Mouse (Mus musculus) adrenal gland, postnatal 14 days (tissue): ENCODE data around the gene 4930469K13Rik. TPM values are rescaled to one million over a fixed set of nuclear protein-coding genes. Genes with fewer than 3 reads are reported as not detected.

Source experiments
- DNase-seq: peaks from one replicate; pipeline ENCODE4 v3.0.0; 2021; ENCODE audit warnings: mixed read lengths
- total RNA-seq: library from RNA; stranded (reverse); gene quantifications from 2 replicates; pipeline ENCODE4 v1.2.3, GENCODE M21; 2021

Gene 4930469K13Rik
- total RNA-seq, 1 experiment from 2014 or later, result not detected

DNA sequence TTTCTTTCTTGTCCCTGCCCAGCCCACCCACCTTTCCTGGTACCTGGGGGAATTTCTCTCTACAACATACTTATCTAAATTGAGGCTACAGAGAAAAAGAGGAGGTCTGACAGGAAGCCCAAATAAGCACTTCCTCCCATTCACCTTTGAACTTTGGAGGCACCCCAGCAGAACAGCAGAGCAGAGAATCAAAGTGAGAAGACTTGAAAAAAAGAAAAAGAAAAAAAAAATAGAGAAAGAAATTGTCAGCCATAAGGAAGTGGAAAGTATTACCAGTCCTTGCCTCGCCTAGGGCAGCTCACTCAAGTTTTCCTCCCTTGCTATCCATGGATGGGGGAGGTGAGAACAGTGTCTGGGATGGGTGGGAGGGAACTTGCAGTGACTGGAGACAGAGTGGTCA, 55.5 kb downstream of the 4930469K13Rik start:
- no peak for DNase-seq

DNA sequence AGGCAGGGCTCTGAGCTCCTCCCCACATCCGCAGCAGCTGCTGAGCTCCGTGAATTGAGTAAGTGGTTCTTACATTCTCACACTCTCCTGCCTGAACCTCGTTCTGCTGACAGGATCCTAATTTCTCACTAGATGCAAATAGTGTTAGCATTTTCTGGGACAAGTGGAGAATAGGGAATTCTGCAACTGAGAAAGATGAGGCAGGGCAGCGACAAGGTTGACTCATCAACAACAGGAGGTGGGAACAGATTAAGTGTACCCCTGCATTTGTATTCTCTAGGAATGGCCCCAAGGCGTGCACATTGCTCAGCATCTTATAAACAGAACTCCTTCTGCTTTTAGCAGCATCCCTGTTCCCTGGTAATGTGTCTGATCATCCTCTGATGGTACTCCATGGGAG, 58.3 kb downstream of the 4930469K13Rik start:
- no peak for DNase-seq

- peak; percentile 40 for DNase-seq
These were observed 62.3 kb downstream of the 4930469K13Rik start for GRCm38 (mm10) chr11:34035909-34036658.

GRCm38 (mm10) chr11:34034794-34035193, 63.6 kb downstream of the 4930469K13Rik start:
- no peak for DNase-seq

DNA sequence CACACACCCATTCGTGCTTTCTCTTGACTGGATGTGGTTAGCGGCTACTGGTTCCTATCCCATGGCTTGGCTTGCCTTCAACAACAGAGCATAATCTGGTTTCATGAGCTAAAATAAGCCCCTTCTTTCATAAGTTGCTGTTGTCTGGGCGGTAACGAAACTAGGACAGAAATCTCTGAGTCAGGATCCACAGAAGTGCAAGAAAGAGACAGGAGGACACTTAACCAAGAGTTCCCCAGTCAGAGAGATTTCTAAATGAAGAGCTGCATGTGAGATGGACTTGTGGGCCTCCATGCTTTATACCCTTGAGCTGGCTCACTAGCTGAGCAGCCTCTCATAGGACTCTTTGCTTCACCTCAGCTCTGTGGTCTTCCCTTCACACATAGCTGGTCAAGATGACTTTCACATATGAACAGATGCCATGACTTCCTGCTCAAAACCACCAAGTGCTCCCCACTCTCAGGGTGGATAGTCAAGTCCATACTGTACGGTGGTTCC, 64.3 kb downstream of the 4930469K13Rik start:
- no peak for DNase-seq

DNA sequence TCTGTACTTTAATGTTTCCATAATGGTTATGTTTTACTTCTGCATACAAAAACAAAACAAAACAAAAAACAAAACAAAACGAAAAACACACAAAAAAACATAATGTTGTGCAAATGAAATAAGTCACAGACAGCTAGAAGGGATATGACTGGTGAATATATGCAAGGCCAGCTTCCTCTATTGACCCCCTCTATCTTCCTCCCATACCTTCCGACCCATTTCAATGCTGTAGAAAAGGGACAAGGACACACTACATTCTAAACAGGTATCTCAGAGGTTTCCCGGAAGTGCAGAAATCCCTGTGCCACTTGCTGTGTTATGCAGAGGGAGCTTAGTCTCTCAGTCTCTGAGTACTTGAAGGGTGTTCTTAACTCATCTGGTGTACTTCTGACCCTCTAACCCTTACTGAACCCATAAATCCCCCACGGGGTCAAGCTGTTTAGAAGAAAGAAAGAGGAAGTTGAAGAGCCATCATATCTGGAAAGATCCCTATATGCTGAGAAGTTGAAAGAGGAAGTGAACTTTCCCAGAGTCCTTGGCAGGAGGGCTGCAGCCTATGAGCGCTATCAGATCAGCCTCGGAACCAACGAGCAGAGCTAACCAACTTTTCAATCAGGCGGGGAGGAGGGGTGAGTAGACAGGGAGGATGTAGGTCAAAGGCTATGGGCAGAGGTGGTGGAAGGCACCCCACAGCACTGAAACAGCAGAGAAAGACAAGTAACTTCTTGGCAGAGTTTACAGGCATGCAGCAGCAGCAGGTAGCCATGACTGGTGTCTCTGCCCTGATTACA, 67.1 kb downstream of the 4930469K13Rik start:
- peak; percentile 26 for DNase-seq

- DNase-seq, result no peak
These were observed 68.7 kb downstream of the 4930469K13Rik start for GRCm38 (mm10) chr11:34029658-34030057.

DNA sequence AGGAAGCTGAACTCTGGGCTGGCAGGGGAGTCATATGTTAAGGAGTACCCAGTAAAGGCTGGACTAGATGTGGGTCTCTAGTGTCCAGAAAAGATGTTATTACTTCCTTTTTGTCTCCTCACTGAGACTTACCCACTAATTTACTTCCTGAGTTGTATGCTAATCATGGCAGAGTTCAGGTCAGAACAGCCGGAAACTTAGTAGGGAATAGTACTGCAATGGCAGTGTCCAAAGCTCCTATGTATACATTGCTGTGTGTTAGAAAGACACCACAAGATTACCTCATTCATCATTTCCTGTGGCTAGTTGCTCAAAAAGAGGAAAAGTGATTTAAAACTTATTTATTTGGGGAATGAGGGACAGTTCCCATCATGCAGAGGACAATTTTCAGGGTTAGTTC, 73.3 kb downstream of the 4930469K13Rik start:
- no peak for DNase-seq

DNA sequence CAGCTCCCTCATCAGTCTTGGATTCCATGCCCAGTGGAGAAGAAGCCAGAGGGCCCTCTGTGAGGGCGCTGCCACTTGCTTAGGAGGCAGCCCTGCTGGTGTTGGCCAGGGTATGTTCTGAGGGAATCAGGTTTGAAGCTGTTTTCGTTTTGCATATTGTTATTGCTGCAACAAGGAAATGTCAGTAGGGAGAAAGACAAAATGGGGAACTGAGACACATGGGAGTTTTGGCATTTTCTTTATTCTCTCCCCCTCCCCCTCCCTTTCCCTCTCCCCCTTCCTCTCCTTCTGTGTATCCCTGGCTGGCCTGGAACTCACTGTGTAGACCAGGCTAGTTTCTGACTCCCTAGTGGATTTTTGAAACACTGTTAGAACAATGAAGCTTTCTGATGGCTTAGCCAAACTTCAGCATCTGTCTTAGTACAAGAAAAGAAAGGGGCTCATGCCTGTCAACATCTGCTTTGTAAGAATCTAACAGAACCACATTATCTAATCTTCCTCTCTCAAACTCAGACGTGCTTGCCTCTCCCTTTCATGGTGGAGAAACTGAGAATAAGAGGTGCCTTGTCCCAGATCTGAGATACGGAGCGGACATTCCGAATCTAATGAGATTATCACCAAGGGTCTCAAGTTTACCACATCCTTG, 86.2 kb downstream of the 4930469K13Rik start:
- DNase-seq, result no peak

GRCm38 (mm10) chr11:34010859-34011172, 87.5 kb downstream of the 4930469K13Rik start:
- peak; percentile 10 for DNase-seq

DNA sequence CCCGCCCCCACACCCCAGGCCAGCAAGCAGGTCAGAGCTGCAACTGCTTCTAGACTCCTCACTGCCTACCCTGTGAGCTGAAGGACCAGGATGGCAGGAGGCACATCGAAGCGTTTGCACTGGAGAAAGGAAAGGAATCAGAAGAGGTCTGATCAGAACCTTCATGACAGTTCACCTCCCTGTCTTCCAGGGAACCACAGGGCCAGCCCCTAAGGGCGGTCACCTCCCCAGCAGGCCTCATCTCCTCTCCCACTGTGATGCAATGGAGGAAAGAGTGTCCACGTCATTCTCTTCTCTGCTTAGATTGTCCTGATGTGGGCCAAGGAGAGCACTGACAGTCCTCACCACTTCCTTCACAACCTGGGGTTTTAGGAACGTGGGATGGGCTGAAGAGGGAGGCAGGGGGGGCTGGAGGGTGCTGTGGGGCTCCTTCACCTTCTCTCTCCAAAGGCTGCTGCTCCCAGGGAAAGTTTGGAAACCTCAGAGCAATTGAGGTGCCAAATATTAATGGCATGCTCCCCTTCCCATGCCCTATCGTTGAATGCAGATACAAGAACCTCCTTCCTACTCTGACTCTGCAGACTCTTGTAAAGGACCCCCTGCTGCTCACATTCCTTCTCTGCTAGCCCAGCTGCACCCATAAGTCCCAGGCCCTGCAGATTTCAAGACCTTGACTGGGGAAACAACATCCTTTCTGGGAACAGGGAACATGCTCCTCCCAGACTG, 88.1 kb downstream of the 4930469K13Rik start:
- DNase-seq, result peak; percentile 7

DNA sequence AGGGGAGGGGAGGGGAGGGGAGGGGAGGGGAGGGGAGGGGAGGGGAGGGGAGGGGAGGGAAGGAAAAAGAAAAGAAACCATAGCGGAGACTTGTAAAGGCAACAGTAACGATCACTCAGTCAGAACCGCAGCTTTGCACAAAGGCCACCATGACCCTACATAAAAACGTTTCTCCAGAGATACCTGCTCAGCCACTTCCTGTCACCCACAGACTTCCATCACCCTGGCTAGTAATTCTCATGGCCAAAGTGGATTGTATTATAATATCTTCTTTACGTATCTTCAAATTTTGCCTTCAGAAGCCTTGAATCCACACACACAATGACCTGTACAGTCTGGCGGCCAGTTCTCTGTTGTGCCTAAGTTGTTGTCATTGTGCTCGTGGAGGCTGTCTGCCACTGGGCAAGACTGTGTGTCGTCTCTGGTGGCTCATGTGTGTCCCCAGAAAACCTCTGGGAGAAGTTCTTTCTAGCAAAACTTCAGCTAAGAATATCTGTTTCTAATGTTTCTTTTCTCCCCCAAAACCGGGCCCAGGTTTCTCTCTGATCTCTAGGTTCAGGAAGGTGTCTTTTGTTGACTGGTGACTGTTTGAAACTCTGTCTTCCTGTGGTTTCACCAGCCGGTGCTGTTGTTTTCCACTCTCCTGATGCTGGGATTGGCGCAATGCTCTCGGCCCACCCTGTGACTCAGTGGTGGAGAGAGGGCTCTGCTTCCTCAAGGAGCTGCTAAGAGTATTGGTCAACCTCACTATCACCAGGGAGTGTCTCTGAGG, 88.9 kb downstream of the 4930469K13Rik start:
- no peak for DNase-seq

DNA sequence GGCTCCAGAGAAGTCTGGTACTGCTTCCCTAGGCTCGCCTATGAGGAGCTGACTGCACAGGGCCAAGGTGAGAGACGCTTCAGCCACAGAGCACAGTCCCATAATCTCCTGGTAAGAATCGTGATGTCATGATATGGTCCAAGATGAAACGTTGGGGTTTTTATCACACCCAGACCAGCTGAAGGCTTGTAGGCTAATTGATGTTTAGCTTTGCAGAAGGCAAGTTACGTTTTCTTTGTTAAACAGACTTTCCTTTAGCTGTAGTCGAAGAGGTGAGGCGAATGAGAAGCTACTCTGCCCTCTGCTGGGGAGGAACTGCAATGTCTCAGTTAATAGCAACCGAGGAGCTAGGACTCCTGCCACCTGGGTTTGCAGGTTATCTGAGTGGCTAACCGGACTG, 89.7 kb downstream of the 4930469K13Rik start:
- DNase-seq, result peak; percentile 59

DNA sequence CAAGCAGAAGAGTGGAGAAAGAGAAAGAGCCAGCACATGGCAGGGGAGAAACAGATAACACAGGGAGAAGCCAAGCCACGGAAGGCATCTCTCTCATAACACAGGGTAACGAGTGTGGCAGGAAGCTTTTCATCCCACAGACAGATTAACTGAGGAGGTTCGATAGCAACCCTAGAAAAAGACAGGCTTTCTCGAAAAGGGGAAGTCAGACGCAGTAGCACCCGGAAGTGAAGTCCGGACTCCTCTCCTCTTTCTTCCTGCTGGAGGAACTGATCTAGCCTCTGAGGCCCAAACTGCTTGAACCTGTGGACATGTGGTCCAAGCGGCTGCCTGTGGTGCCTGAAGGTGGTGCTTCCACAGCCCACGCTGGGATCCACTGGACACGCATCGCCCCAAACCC, 90.1 kb downstream of the 4930469K13Rik start:
- DNase-seq, result no peak

- DNase-seq, result no peak
These were observed 90.7 kb downstream of the 4930469K13Rik start for GRCm38 (mm10) chr11:34007616-34008015.

- no peak for DNase-seq
These were observed 95.8 kb downstream of the 4930469K13Rik start for GRCm38 (mm10) chr11:34002593-34002965.

GRCm38 (mm10) chr11:34001938-34002592, 96.3 kb downstream of the 4930469K13Rik start:
- peak; percentile 65 for DNase-seq

DNA sequence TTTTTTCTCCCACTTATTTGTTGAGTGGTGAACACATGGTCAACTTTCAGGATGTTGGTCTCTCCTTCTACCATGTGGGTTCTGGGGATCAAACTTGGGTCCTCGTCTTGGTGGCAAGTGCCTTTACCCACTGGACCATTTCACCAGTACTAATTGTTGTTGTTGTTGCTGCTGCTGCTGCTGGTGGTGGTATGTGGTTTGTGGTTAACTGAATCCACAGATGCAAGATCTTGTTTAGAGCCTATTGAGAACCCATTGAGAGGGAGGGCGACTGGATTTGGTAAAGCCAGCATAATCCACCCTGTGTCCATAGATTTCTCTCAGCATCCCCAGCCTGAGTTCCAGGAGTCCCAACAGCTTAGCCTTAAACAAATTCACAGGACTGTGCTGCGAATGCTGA, 97.9 kb downstream of the 4930469K13Rik start:
- no peak for DNase-seq

GRCm38 (mm10) chr11:33998244-33998643, 100.1 kb downstream of the 4930469K13Rik start:
- no peak for DNase-seq

DNA sequence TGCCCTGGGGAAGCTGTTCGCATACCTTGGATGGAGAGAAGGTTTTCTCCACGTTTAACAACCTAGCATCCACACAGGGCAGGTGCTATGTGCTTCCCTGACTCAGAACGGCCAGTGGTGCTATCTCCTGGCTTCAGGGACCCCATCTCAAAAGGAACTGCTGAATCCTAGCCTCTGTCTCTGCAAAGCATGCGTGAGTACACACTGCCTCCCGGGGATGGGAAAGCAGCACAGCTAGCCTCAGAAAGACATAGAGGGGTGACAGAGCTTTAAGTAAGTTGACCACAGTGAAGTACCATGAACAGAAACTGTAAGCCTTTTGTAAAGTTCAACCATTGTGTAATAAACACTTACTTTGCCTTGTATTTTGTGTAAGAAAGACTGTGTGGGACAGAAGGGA, 104.9 kb downstream of the 4930469K13Rik start:
- no peak for DNase-seq

GRCm38 (mm10) chr11:33992938-33993337, 105.4 kb downstream of the 4930469K13Rik start, which contains the start of gene Kcnip1:
Gene Kcnip1, minus strand, starts transcription at chr11:33993152.
- no peak for DNase-seq
